Mouse (Mus musculus): ENCODE results near the gene Gm49366. TPM values are rescaled to one million over a fixed set of nuclear protein-coding genes. Genes with fewer than 3 reads are reported as not detected.
"Not testable (repeated sequence)": the region's sequence is repeated elsewhere in the genome, so short reads cannot be mapped to it uniquely, and the experiment has no call there.

Gene Gm49366
- polyA plus RNA-seq, 1 experiment from 2014 or later = not detected

DNA sequence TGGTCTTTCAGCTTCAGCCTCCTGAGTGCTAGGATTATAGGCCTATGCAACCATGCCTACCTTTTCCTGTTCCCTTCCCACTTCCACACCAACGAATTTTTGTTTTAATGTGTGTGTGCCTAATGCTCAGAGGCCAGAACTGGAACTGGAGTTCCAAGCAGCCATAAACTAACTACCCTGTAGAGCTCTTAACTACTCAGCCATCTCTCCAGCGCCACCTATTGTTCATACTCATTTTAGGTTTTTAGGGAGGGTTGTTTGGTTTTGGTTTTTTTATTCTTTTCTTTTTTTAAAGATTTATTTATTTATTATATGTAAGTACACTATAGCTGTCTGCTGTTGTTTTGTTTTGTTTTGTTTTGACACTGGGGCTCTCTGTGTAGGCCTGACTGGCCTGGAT lies 22.2 kb downstream of the Gm49366 start:
- Histone ChIP-seq H3K4me3 (ENCODE audit: low read depth, low read length) (no peak overlapping the region), H3K36me3 (ENCODE audit: control insufficient read depth, insufficient read depth, low read length) (no peaks in the 10 kb centered on the region), H3K27ac (ENCODE audit: low read depth, low read length) (no peak overlapping the region), H3K4me1 (ENCODE audit: control insufficient read depth, insufficient read depth, low read length) (no peaks in the 10 kb centered on the region), H3K27me3 (ENCODE audit: control insufficient read depth, insufficient read depth, low read length) (no peaks in the 10 kb centered on the region), H3K9ac (ENCODE audit: low read depth, low read length) (no peak overlapping the region), H3K9me3 (replicated peaks; ENCODE audit: control insufficient read depth, low read length) (no peaks in the 10 kb centered on the region), H3K4me2 (no peak overlapping the region)
- ATAC-seq (replicated peaks; ENCODE audit: insufficient number of reproducible peaks, low FRiP score, low TSS enrichment) = no peak
- 24% methylated on average over 2 of the region's 2 CpGs for WGBS (ENCODE audit: insufficient replicate concordance)

DNA sequence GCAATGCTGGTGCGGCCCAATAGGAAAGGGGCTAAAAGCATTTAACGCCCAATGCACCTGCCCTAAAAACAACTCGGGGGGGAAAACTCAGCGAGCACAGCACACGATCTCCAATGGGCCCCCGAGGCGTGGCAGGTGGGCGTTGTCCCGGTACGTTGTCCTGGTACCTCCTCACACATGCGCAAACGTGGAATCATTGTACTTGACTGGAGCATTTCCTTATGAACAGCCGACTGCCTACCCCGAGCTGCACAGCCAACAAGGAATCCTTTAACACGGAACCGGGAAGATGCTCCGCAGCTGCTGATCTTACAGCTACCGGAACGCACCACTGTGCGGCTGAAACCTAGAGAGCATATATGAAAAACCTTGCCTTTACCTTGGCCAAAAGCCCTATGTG lies 23.6 kb downstream of the Gm49366 start:
- WGBS (ENCODE audit: insufficient replicate concordance) = 89% methylated on average over 20 of the region's 20 CpGs
- Histone ChIP-seq H3K4me1 (ENCODE audit: control insufficient read depth, insufficient read depth, low read length) (no peaks in the 10 kb centered on the region), H3K9ac (ENCODE audit: low read depth, low read length) (no peak overlapping the region), H3K4me3 (ENCODE audit: low read depth, low read length) (no peak overlapping the region), H3K9me3 (replicated peaks; ENCODE audit: control insufficient read depth, low read length) (no peaks in the 10 kb centered on the region), H3K27ac (ENCODE audit: low read depth, low read length) (no peak overlapping the region), H3K4me2 (no peak overlapping the region), H3K27me3 (ENCODE audit: control insufficient read depth, insufficient read depth, low read length) (peaks cover 2% of the 10 kb centered on the region; the same call in 1 of the 2 replicates), H3K36me3 (ENCODE audit: control insufficient read depth, insufficient read depth, low read length) (no peaks in the 10 kb centered on the region)
- ATAC-seq (replicated peaks; ENCODE audit: insufficient number of reproducible peaks, low FRiP score, low TSS enrichment) = no peak

GRCm38 (mm10) chr12:84063228-84063627 lies 24.5 kb downstream of the Gm49366 start:
- H3K9ac ChIP-seq (ENCODE audit: low read depth, low read length) = no peak overlapping the region
- H3K4me2 ChIP-seq = no peak overlapping the region
- H3K4me3 ChIP-seq (ENCODE audit: low read depth, low read length) = no peak overlapping the region
- ATAC-seq (replicated peaks; ENCODE audit: insufficient number of reproducible peaks, low FRiP score, low TSS enrichment) = no peak
- peaks cover 10% of the 10 kb centered on the region for H3K27me3 ChIP-seq (ENCODE audit: control insufficient read depth, insufficient read depth, low read length)
- H3K4me1 ChIP-seq (ENCODE audit: control insufficient read depth, insufficient read depth, low read length) = no peaks in the 10 kb centered on the region
- WGBS (ENCODE audit: insufficient replicate concordance) = 66% methylated on average over 5 of the region's 5 CpGs
- H3K27ac ChIP-seq (ENCODE audit: low read depth, low read length) = no peak overlapping the region
- H3K36me3 ChIP-seq (ENCODE audit: control insufficient read depth, insufficient read depth, low read length) = no peaks in the 10 kb centered on the region
- no peaks in the 10 kb centered on the region for H3K9me3 ChIP-seq (replicated peaks; ENCODE audit: control insufficient read depth, low read length)

- no peak overlapping the region for H3K27ac ChIP-seq (ENCODE audit: low read depth, low read length)
- no peak for ATAC-seq (replicated peaks; ENCODE audit: insufficient number of reproducible peaks, low FRiP score, low TSS enrichment)
- H3K27me3 ChIP-seq (ENCODE audit: control insufficient read depth, insufficient read depth, low read length) = peaks cover 16% of the 10 kb centered on the region
- no peak overlapping the region for H3K4me2 ChIP-seq
- H3K36me3 ChIP-seq (ENCODE audit: control insufficient read depth, insufficient read depth, low read length) = no peaks in the 10 kb centered on the region
- no peak overlapping the region for H3K9ac ChIP-seq (ENCODE audit: low read depth, low read length)
- 75% methylated on average over 2 of the region's 2 CpGs for WGBS (ENCODE audit: insufficient replicate concordance)
- no peaks in the 10 kb centered on the region for H3K9me3 ChIP-seq (replicated peaks; ENCODE audit: control insufficient read depth, low read length)
- no peaks in the 10 kb centered on the region for H3K4me1 ChIP-seq (ENCODE audit: control insufficient read depth, insufficient read depth, low read length)
- H3K4me3 ChIP-seq (ENCODE audit: low read depth, low read length) = no peak overlapping the region
These were observed 25.1 kb downstream of the Gm49366 start for GRCm38 (mm10) chr12:84063833-84064232.

- H3K9me3 ChIP-seq (replicated peaks; ENCODE audit: control insufficient read depth, low read length) = no peaks in the 10 kb centered on the region
- 68% methylated on average over 8 of the region's 8 CpGs for WGBS (ENCODE audit: insufficient replicate concordance)
- no peak overlapping the region for H3K4me2 ChIP-seq
These were observed 25.9 kb downstream of the Gm49366 start for GRCm38 (mm10) chr12:84064621-84065020.

DNA sequence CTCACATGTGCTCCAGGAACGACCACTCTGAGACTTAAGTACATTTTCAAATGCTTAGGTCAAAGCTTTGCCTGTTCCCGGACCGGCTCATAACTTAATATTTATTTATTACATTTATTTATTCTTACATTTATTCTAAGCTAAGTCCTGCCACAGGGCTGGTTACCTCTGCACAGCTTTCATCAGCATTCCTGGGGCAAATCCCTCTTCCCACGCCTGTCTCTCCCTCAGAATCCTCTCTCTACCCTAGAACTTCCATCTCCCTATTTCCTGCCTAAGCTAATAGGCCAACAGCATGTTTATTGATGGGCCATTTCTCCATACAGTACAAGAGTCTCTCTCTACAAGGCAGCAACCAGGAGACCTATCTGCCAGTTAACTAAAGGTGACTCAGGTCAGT lies 29.0 kb downstream of the Gm49366 start:
- Histone ChIP-seq H3K27me3 (ENCODE audit: control insufficient read depth, insufficient read depth, low read length) (peaks cover 27% of the 10 kb centered on the region), H3K4me3 (ENCODE audit: low read depth, low read length) (no peak overlapping the region), H3K27ac (ENCODE audit: low read depth, low read length) (no peak overlapping the region), H3K9ac (ENCODE audit: low read depth, low read length) (no peak overlapping the region), H3K4me2 (no peak overlapping the region), H3K9me3 (replicated peaks; ENCODE audit: control insufficient read depth, low read length) (no peaks in the 10 kb centered on the region), H3K4me1 (ENCODE audit: control insufficient read depth, insufficient read depth, low read length) (no peaks in the 10 kb centered on the region), H3K36me3 (ENCODE audit: control insufficient read depth, insufficient read depth, low read length) (no peaks in the 10 kb centered on the region)
- no peak for ATAC-seq (replicated peaks; ENCODE audit: insufficient number of reproducible peaks, low FRiP score, low TSS enrichment)
- 73% methylated on average over 4 of the region's 4 CpGs for WGBS (ENCODE audit: insufficient replicate concordance)

More at GRCm38 (mm10) chr12:84064621-84065020, 25.9 kb downstream of the Gm49366 start:
- Histone ChIP-seq H3K9ac (ENCODE audit: low read depth, low read length) (no peak overlapping the region), H3K4me3 (ENCODE audit: low read depth, low read length) (no peak overlapping the region), H3K27ac (ENCODE audit: low read depth, low read length) (no peak overlapping the region), H3K4me1 (ENCODE audit: control insufficient read depth, insufficient read depth, low read length) (no peaks in the 10 kb centered on the region), H3K27me3 (ENCODE audit: control insufficient read depth, insufficient read depth, low read length) (peaks cover 21% of the 10 kb centered on the region), H3K36me3 (ENCODE audit: control insufficient read depth, insufficient read depth, low read length) (no peaks in the 10 kb centered on the region)
- ATAC-seq (replicated peaks; ENCODE audit: insufficient number of reproducible peaks, low FRiP score, low TSS enrichment) = no peak

DNA sequence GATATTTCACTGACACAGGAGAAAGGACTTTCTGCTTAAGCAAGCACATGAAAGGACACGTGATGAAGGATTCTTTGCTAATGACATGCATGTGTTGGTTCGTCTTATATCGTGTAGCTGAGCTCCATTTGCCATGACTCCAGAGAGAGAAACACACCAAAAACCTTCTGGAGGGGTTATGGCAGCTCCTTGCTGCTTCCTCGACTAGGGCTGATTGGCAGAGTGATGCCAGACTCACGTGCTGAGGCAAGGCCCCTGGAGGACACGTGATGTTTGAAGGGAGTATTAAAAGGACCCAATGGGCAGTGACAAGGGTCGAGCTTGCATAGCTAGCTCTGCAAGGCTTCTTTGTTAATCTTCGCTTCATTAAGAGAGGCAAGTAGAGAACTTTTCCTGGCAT lies 29.6 kb downstream of the Gm49366 start:
- Histone ChIP-seq H3K36me3 (ENCODE audit: control insufficient read depth, insufficient read depth, low read length) (no peaks in the 10 kb centered on the region), H3K4me1 (ENCODE audit: control insufficient read depth, insufficient read depth, low read length) (no peaks in the 10 kb centered on the region), H3K4me2 (no peak overlapping the region), H3K9me3 (replicated peaks; ENCODE audit: control insufficient read depth, low read length) (no peaks in the 10 kb centered on the region), H3K9ac (ENCODE audit: low read depth, low read length) (no peak overlapping the region), H3K4me3 (ENCODE audit: low read depth, low read length) (no peak overlapping the region), H3K27me3 (ENCODE audit: control insufficient read depth, insufficient read depth, low read length) (peaks cover 30% of the 10 kb centered on the region), H3K27ac (ENCODE audit: low read depth, low read length) (no peak overlapping the region)
- WGBS (ENCODE audit: insufficient replicate concordance) = 64% methylated on average over 8 of the region's 8 CpGs
- ATAC-seq (replicated peaks; ENCODE audit: insufficient number of reproducible peaks, low FRiP score, low TSS enrichment) = no peak

- Histone ChIP-seq H3K9ac (ENCODE audit: low read depth, low read length) (peak within 1 kb of the TSS; percentile 16; the same call in 1 of the 2 replicates), H3K9me3 (replicated peaks; ENCODE audit: control insufficient read depth, low read length) (no peaks in the 10 kb centered on the region), H3K4me2 (peak within 1 kb of the TSS; percentile 73), H3K4me1 (ENCODE audit: control insufficient read depth, insufficient read depth, low read length) (no peaks in the 10 kb centered on the region), H3K27me3 (ENCODE audit: control insufficient read depth, insufficient read depth, low read length) (peaks cover 30% of the 10 kb centered on the region), H3K4me3 (ENCODE audit: low read depth, low read length) (peak within 1 kb of the TSS; percentile 43), H3K27ac (ENCODE audit: low read depth, low read length) (no peak within 1 kb of the TSS), H3K36me3 (ENCODE audit: control insufficient read depth, insufficient read depth, low read length) (no peaks in the 10 kb centered on the region)
- no peak for ATAC-seq (replicated peaks; ENCODE audit: insufficient number of reproducible peaks, low FRiP score, low TSS enrichment)
- WGBS (ENCODE audit: insufficient replicate concordance) = 45% methylated on average over 9 of the region's 9 CpGs
These were observed 30.3 kb downstream of the Gm49366 start, which contains the start of gene Acot5 for GRCm38 (mm10) chr12:84068986-84069385. Acot5 (plus strand) TSS chr12:84069325.

GRCm38 (mm10) chr12:84069582-84069981 lies 30.8 kb downstream of the Gm49366 start:
- Histone ChIP-seq H3K27me3 (ENCODE audit: control insufficient read depth, insufficient read depth, low read length) (peaks cover 30% of the 10 kb centered on the region), H3K4me2 (peak overlapping the region; percentile 73), H3K4me3 (ENCODE audit: low read depth, low read length) (peak overlapping the region; percentile 43), H3K9ac (ENCODE audit: low read depth, low read length) (peak overlapping the region; percentile 16; the same call in 1 of the 2 replicates)
- not testable (repeated sequence) for H3K36me3 ChIP-seq (ENCODE audit: control insufficient read depth, insufficient read depth, low read length); ATAC-seq (replicated peaks; ENCODE audit: insufficient number of reproducible peaks, low FRiP score, low TSS enrichment); H3K4me1 ChIP-seq (ENCODE audit: control insufficient read depth, insufficient read depth, low read length); H3K27ac ChIP-seq (ENCODE audit: low read depth, low read length); H3K9me3 ChIP-seq (replicated peaks; ENCODE audit: control insufficient read depth, low read length)
- 2% methylated on average over 44 of the region's 52 CpGs for WGBS (ENCODE audit: insufficient replicate concordance)
